Mouse (Mus musculus) kidney, adult 2 months (tissue): ENCODE results near the gene Ror2.

Experiments
- CTCF ChIP-seq: fragments of 200-500 bp; conservative IDR thresholded peaks from 2 replicates; pipeline ENCODE4 v1.5.1; 2011; ENCODE audit warnings: low read depth, mild to moderate bottlenecking, control low read depth, low read length, moderate library complexity, mixed read lengths; ENCODE audit not compliant: insufficient read depth, insufficient read length
- POLR2A ChIP-seq: fragments of 200-500 bp; IDR thresholded peaks from one replicate; pipeline ENCODE4 v1.6.1; 2011; ENCODE audit warnings: low read depth, low read length, control low read depth

DNA sequence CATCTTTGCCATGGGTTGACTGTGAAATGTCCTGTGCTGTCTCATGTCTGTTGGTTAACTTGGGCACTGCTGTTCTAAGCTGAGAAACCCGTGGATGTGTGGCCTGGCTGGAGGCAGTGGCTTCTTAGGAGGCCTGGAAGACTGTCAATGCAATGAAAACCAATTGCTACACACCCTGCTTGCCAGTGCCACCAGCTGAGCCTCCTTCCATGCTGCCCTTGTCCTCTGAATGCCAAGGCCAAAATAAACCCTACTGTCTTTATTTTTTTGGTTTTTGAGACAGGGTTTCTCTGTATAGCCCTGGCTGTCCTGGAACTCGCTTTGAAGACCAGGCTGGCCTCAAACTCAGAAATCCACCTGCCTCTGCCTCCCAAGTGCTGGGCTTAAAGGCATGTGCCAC, 44.3 kb upstream of the Ror2 start:
- TF ChIP-seq POLR2A (no peak), CTCF (no peak)
